Mouse (Mus musculus): ENCODE measurements around the gene Pard3.

- TF ChIP-seq CTCF (IDR thresholded peaks at IDR 0.05; ENCODE audit: borderline replicate concordance, insufficient read depth, low read depth, low read length), result no peak
- TF ChIP-seq POLR2A (IDR thresholded peaks at IDR 0.05; ENCODE audit: borderline replicate concordance, insufficient read depth, low read length), result no peak
These were observed 197.4 kb downstream of the Pard3 start for GRCm38 (mm10) chr8:127261051-127261450.

Measured in cerebellum, adult 2 months (tissue).